Mouse (Mus musculus) erythroid progenitor cell, adult 5-6 weeks (primary cell): Measurements from ENCODE around the gene Pcp4. TPM values are rescaled to one million over a fixed set of nuclear protein-coding genes. Genes with fewer than 3 reads are reported as not detected.
"Not testable (repeated sequence)": the region's sequence is repeated elsewhere in the genome, so short reads cannot be mapped to it uniquely, and the experiment has no call there.

Experiments used
- ATAC-seq: replicated peaks from 2 replicates; pipeline ENCODE4 v1.8.0; 2016; ENCODE audit warnings: moderate number of reproducible peaks, mild to moderate bottlenecking, moderate TSS enrichment, inconsistent platforms; ENCODE audit not compliant: poor library complexity, low FRiP score, severe bottlenecking
- total RNA-seq, 2 experiments: library from RNA; stranded (forward) in 1 of 2; stranded (reverse) in 1 of 2; fragments of 150-400 nt in 1 of 2; fragments of 186-747, 209-891 nt in 1 of 2; gene quantifications; 2 replicates each; pipeline versions ENCODE4 v1.2.3 to v1.2.4; 2015 to 2017; ENCODE audit warnings: low replicate concordance in 2 of 2

Pcp4 gene
- total RNA-seq (2015; ENCODE audit: low replicate concordance) (7.1 TPM in 1 of 2 replicates, not detected in the other), total RNA-seq (2017; ENCODE audit: low replicate concordance) (not detected in 2 replicates)

- ATAC-seq: 0 out of 2 replicates have a peak, but pooled peaks have one; percentile 39
Observed at GRCm38 (mm10) chr16:96467445-96467844, at the start of gene Pcp4. TSS of gene Pcp4 (plus strand) at chr16:96467606.

GRCm38 (mm10) chr16:96425044-96425443 is 42.4 kb upstream of the Pcp4 start:
- ATAC-seq: no peak

DNA sequence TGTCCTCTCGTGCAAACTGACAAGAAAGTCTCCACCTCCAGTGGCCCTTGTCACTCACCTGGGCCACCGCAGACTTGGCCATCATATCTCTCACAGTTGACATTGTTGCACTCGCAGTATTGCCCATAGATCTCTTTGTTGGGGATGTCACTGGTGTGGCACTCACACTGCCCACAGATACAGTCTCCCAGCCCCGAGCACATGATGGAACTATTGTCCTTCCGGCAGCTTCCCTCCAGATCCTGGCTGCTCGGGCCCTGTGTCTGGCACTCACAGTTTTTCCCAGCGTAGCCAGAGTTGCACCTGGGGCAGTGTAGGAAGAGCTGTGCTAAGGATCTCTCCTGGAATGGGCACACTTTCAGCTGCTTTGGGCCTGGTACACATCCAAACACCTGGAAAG is 40.7 kb upstream of the Pcp4 start:
- no peak for ATAC-seq

GRCm38 (mm10) chr16:96429046-96429445 is 38.4 kb upstream of the Pcp4 start:
- ATAC-seq: no peak

- ATAC-seq: no peak
Observed at GRCm38 (mm10) chr16:96433266-96433665, 34.1 kb upstream of the Pcp4 start.

DNA sequence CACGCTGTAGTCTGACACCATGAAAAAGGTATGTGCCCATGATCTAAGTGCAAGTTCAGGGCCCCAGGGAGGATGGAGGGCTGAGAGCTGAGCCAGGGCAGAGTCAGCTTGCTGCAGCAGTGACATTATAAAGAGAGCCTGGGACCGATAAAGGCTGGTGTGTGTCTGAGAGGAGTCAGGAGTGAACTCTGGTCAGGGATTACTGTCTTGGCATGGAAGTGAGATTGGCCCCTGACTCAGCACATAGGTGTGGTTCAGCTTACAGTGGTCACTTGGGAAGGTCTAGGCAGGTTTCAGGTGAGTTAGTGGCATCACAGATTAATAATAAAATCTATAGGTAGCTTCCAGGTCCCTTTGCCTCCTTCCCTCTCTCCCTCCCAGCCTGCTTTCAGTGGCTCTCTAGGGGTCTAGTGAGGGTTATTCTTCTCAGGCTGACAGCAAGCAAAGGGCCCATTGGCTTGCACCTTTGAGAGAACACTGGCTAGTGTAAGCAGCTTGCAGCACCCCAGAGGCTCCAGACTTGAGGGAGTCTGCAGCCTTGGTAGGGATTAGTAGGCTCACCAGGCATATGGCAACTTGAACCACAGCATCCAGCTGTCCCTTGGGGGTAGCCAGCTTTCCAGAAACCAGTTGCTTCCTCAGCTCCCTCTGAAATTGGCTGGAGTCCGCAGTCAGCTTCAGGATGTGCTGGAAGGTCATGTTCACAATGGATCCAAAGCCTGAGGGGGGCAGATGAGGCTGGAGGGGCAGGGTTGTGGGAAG is 33.2 kb upstream of the Pcp4 start:
- no peak for ATAC-seq

DNA sequence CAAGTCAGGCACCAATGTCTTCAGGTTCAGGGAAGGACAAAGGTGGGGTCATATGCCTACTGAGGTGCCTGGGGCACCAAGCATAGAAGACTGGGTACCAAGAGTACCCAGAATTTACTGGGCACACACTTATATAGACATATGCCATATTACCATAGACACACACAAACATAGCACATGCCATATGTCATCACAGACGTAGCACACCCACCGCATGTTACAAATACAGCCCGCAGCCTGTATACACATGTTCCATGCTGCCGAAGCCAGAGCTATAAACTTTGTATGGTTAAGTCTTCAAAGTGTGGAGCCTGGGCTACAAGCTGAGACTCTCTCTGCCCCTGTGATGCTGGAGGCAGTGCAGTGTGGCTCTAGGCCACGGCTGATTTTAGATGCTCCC is 28.5 kb upstream of the Pcp4 start:
- no peak for ATAC-seq

- no peak for ATAC-seq
Observed at GRCm38 (mm10) chr16:96439682-96440081, 27.7 kb upstream of the Pcp4 start.

GRCm38 (mm10) chr16:96440871-96441270 is 26.5 kb upstream of the Pcp4 start:
- no peak for ATAC-seq

GRCm38 (mm10) chr16:96441826-96442225 is 25.6 kb upstream of the Pcp4 start:
- no peak for ATAC-seq

DNA sequence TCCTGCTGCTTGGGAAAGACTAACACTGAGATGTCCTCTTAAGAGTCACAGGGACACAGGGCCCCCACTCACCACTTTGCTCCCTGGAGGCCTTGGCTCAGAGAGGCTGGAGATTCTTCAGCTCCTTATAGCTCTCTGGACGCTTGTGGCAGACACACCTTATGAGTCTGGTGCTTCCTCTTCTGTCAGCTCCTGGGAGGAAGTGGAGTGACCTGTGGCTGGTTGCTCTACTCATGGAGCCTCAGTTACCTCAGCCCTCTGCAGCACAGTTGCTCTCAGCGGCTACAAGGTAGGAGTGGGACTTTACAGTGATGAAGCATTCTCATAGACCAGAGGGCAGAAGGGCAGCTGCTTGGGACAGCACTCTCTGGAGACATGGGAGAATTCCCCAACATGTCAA is 23.9 kb upstream of the Pcp4 start, which contains the start of gene Itgb2l:
Gene Itgb2l, minus strand, starts transcription at position 152 of the 400 bp plus-strand sequence.
- ATAC-seq: no peak

DNA sequence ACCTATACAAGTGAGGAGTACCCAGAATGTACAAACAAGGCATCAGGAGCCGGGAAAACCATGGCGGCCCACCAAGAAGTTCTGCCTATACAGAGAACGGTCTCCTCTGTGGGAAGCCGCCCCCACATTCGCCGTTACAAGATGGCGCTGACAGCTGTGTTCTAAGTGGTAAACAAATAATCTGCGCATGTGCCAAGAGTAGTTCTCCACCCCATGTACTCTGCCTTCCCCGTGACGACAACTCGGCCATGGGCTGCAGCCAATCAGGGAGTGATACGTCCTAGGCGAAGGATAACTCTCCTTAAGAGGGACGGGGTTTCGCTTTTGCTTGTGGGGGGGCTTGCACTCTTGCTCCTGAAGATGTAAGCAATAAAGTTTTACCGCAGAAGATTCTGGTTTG is 16.5 kb upstream of the Pcp4 start:
- ATAC-seq: not testable (repeated sequence)

- ATAC-seq: no peak
Observed at GRCm38 (mm10) chr16:96454086-96454485, 13.3 kb upstream of the Pcp4 start.

- no peak for ATAC-seq
Observed at GRCm38 (mm10) chr16:96457612-96458011, 9.8 kb upstream of the Pcp4 start.

GRCm38 (mm10) chr16:96459356-96459755 is 8.1 kb upstream of the Pcp4 start:
- ATAC-seq: no peak

- no peak for ATAC-seq
Observed at GRCm38 (mm10) chr16:96460788-96461187, 6.6 kb upstream of the Pcp4 start.

- ATAC-seq: no peak
Observed at GRCm38 (mm10) chr16:96468011-96468410, 605 bp downstream of the Pcp4 start.

DNA sequence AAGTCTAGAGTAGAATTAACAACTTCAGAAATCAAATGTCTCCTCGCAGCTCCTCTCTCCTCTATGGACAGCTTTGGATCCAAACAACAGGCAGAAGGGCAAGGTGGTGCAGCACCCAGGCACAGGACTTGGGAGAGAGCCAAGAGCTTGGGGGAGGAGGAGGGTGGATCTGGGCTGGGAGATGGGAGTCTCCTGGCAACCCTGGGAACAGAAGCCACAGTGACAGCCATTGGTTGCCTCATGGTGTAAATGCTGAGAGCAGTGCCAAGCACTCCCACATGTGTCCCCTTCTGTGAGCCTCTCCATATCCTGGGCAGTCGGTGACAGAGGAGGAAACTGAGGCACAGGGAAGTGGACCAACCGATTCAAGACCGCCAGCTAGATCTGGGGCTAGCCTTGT is 1.3 kb downstream of the Pcp4 start:
- no peak for ATAC-seq

DNA sequence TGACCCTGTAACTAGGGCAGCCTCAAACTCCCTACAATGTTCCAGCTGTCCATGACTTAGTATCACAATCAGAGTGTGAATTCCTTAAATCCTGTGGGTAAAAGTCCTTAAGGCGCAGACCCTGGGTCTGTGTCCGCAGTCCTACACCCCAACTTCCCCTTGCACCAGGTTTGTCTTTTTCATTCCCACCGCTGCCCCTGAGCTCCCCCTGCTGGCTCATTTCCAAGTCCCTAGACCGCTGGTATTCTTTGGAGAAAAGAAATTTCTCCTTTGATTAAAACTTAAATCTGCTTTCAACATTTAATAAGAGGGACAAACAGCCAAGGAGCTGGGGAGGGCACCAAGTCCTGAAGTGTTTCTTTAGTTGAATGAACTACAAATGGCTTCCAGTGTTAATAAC is 2.2 kb downstream of the Pcp4 start:
- ATAC-seq: no peak

GRCm38 (mm10) chr16:96472361-96472760 is 5.0 kb downstream of the Pcp4 start:
- no peak for ATAC-seq

- ATAC-seq: no peak
Observed at GRCm38 (mm10) chr16:96472816-96473215, 5.4 kb downstream of the Pcp4 start.

GRCm38 (mm10) chr16:96474185-96474584 is 6.8 kb downstream of the Pcp4 start:
- no peak for ATAC-seq
